Mouse (Mus musculus): ENCODE results near the gene Naa10. TPM values are rescaled to one million over a fixed set of nuclear protein-coding genes. Genes with fewer than 3 reads are reported as not detected.

The Naa10 gene
- polyA plus RNA-seq, 1 experiment from 2014 or later, result 115 TPM

- peak overlapping the region; percentile 40 for H3K4me2 ChIP-seq (replicated peaks)
- H3K36me3 ChIP-seq, result peaks cover 8% of the 10 kb centered on the region; the same call in 1 of the 2 replicates
- ATAC-seq (ENCODE audit: insufficient number of reproducible peaks, low FRiP score, low TSS enrichment, low read depth), result peak; percentile 97
- H3K4me1 ChIP-seq, result no peaks in the 10 kb centered on the region
- H3K27me3 ChIP-seq, result no peaks in the 10 kb centered on the region
- no peak overlapping the region for H3K9ac ChIP-seq
- peak overlapping the region; percentile 28 for H3K4me3 ChIP-seq (replicated peaks)
- H3K27ac ChIP-seq (replicated peaks), result peak overlapping the region; percentile 74
- H3K9me3 ChIP-seq (replicated peaks), result no peaks in the 10 kb centered on the region
- 25% methylated on average over 31 of the region's 31 CpGs for WGBS
These were observed 6.7 kb downstream of the Naa10 start for GRCm38 (mm10) chrX:73914827-73915703.

GRCm38 (mm10) chrX:73911588-73911987 is 10.2 kb downstream of the Naa10 start:
- Histone ChIP-seq H3K9ac (no peak overlapping the region), H3K27ac (replicated peaks) (no peak overlapping the region), H3K36me3 (no peaks in the 10 kb centered on the region), H3K4me2 (replicated peaks) (no peak overlapping the region), H3K4me3 (replicated peaks) (no peak overlapping the region), H3K4me1 (no peaks in the 10 kb centered on the region), H3K9me3 (replicated peaks) (no peaks in the 10 kb centered on the region), H3K27me3 (no peaks in the 10 kb centered on the region)
- no peak for ATAC-seq (ENCODE audit: insufficient number of reproducible peaks, low FRiP score, low TSS enrichment, low read depth)
- WGBS, result 75% methylated on average over 2 of the region's 2 CpGs

- Histone ChIP-seq H3K4me2 (replicated peaks) (peak overlapping the region; percentile 40), H3K9ac (no peak overlapping the region), H3K4me3 (replicated peaks) (peak overlapping the region; percentile 22; the same call in 1 of the 2 replicates), H3K27me3 (no peaks in the 10 kb centered on the region), H3K4me1 (no peaks in the 10 kb centered on the region), H3K27ac (replicated peaks) (no peak overlapping the region), H3K36me3 (no peaks in the 10 kb centered on the region), H3K9me3 (replicated peaks) (no peaks in the 10 kb centered on the region)
- 19% methylated on average over 23 of the region's 26 CpGs for WGBS
- ATAC-seq (ENCODE audit: insufficient number of reproducible peaks, low FRiP score, low TSS enrichment, low read depth), result no peak
These were observed 10.6 kb downstream of the Naa10 start for GRCm38 (mm10) chrX:73911156-73911555.

- ATAC-seq (ENCODE audit: insufficient number of reproducible peaks, low FRiP score, low TSS enrichment, low read depth), result no peak
- Histone ChIP-seq H3K4me3 (replicated peaks) (no peak overlapping the region), H3K9ac (no peak overlapping the region), H3K27ac (replicated peaks) (no peak overlapping the region), H3K27me3 (no peaks in the 10 kb centered on the region), H3K4me1 (no peaks in the 10 kb centered on the region), H3K36me3 (no peaks in the 10 kb centered on the region), H3K4me2 (replicated peaks) (no peak overlapping the region), H3K9me3 (replicated peaks) (no peaks in the 10 kb centered on the region)
These were observed 11.3 kb downstream of the Naa10 start for GRCm38 (mm10) chrX:73910451-73910850.

GRCm38 (mm10) chrX:73910049-73910448 is 11.7 kb downstream of the Naa10 start:
- H3K9ac ChIP-seq, result no peak overlapping the region
- no peaks in the 10 kb centered on the region for H3K9me3 ChIP-seq (replicated peaks)
- no peak overlapping the region for H3K27ac ChIP-seq (replicated peaks)
- H3K36me3 ChIP-seq, result no peaks in the 10 kb centered on the region
- no peaks in the 10 kb centered on the region for H3K27me3 ChIP-seq
- ATAC-seq (ENCODE audit: insufficient number of reproducible peaks, low FRiP score, low TSS enrichment, low read depth), result no peak
- no peak overlapping the region for H3K4me3 ChIP-seq (replicated peaks)
- no peak overlapping the region for H3K4me2 ChIP-seq (replicated peaks)
- 75% methylated on average over 1 of the region's 1 CpGs for WGBS
- H3K4me1 ChIP-seq, result no peaks in the 10 kb centered on the region

- Histone ChIP-seq H3K9ac (no peak overlapping the region), H3K36me3 (no peaks in the 10 kb centered on the region), H3K4me3 (replicated peaks) (no peak overlapping the region), H3K27ac (replicated peaks) (no peak overlapping the region), H3K4me2 (replicated peaks) (no peak overlapping the region), H3K27me3 (no peaks in the 10 kb centered on the region), H3K9me3 (replicated peaks) (no peaks in the 10 kb centered on the region), H3K4me1 (no peaks in the 10 kb centered on the region)
- 63% methylated on average over 3 of the region's 3 CpGs for WGBS
- no peak for ATAC-seq (ENCODE audit: insufficient number of reproducible peaks, low FRiP score, low TSS enrichment, low read depth)
These were observed 23.8 kb downstream of the Naa10 start for GRCm38 (mm10) chrX:73897959-73898358.

- 17% methylated on average over 2 of the region's 2 CpGs for WGBS
- ATAC-seq (ENCODE audit: insufficient number of reproducible peaks, low FRiP score, low TSS enrichment, low read depth), result no peak
- H3K9me3 ChIP-seq (replicated peaks), result no peaks in the 10 kb centered on the region
- H3K36me3 ChIP-seq, result no peaks in the 10 kb centered on the region
- H3K9ac ChIP-seq, result no peak within 1 kb of the TSS
- no peak within 1 kb of the TSS for H3K4me3 ChIP-seq (replicated peaks)
- H3K27ac ChIP-seq (replicated peaks), result no peak within 1 kb of the TSS
- H3K4me1 ChIP-seq, result no peaks in the 10 kb centered on the region
- H3K4me2 ChIP-seq (replicated peaks), result no peak within 1 kb of the TSS
- no peaks in the 10 kb centered on the region for H3K27me3 ChIP-seq
These were observed 26.0 kb downstream of the Naa10 start, which contains the start of gene L1cam for GRCm38 (mm10) chrX:73895719-73896118. Gene L1cam, minus strand, starts transcription at chrX:73896105.

GRCm38 (mm10) chrX:73892833-73893232 is 28.9 kb downstream of the Naa10 start:
- Histone ChIP-seq H3K9ac (no peak overlapping the region), H3K9me3 (replicated peaks) (no peaks in the 10 kb centered on the region), H3K27me3 (no peaks in the 10 kb centered on the region), H3K4me3 (replicated peaks) (no peak overlapping the region), H3K4me2 (replicated peaks) (no peak overlapping the region), H3K36me3 (no peaks in the 10 kb centered on the region), H3K27ac (replicated peaks) (no peak overlapping the region), H3K4me1 (no peaks in the 10 kb centered on the region)
- 90% methylated on average over 14 of the region's 14 CpGs for WGBS
- no peak for ATAC-seq (ENCODE audit: insufficient number of reproducible peaks, low FRiP score, low TSS enrichment, low read depth)

- H3K9me3 ChIP-seq (replicated peaks), result no peaks in the 10 kb centered on the region
- WGBS, result 58% methylated on average over 6 of the region's 6 CpGs
- H3K4me3 ChIP-seq (replicated peaks), result no peak within 1 kb of the TSS
- H3K4me1 ChIP-seq, result no peaks in the 10 kb centered on the region
- no peak within 1 kb of the TSS for H3K27ac ChIP-seq (replicated peaks)
- H3K4me2 ChIP-seq (replicated peaks), result no peak within 1 kb of the TSS
- H3K36me3 ChIP-seq, result no peaks in the 10 kb centered on the region
- no peak within 1 kb of the TSS for H3K9ac ChIP-seq
- no peaks in the 10 kb centered on the region for H3K27me3 ChIP-seq
- no peak for ATAC-seq (ENCODE audit: insufficient number of reproducible peaks, low FRiP score, low TSS enrichment, low read depth)
These were observed 30.1 kb downstream of the Naa10 start, which contains the start of gene Avpr2 for GRCm38 (mm10) chrX:73891551-73892152. Gene Avpr2, plus strand, starts transcription at chrX:73892102.

GRCm38 (mm10) chrX:73881463-73881862 is 40.3 kb downstream of the Naa10 start:
- Histone ChIP-seq H3K27me3 (peaks cover 14% of the 10 kb centered on the region), H3K36me3 (no peaks in the 10 kb centered on the region), H3K4me3 (replicated peaks) (no peak overlapping the region), H3K9me3 (replicated peaks) (no peaks in the 10 kb centered on the region), H3K4me2 (replicated peaks) (peak overlapping the region; percentile 68), H3K27ac (replicated peaks) (no peak overlapping the region), H3K4me1 (peaks cover 6% of the 10 kb centered on the region; the same call in 1 of the 2 replicates), H3K9ac (no peak overlapping the region)
- WGBS, result 33% methylated on average over 6 of the region's 6 CpGs
- no peak for ATAC-seq (ENCODE audit: insufficient number of reproducible peaks, low FRiP score, low TSS enrichment, low read depth)

- Histone ChIP-seq H3K4me3 (replicated peaks) (peak overlapping the region; percentile 44), H3K27me3 (peaks cover 14% of the 10 kb centered on the region), H3K9me3 (replicated peaks) (no peaks in the 10 kb centered on the region), H3K4me2 (replicated peaks) (peak overlapping the region; percentile 68), H3K9ac (no peak overlapping the region), H3K27ac (replicated peaks) (no peak overlapping the region), H3K36me3 (no peaks in the 10 kb centered on the region), H3K4me1 (peaks cover 6% of the 10 kb centered on the region; the same call in 1 of the 2 replicates)
- WGBS, result 27% methylated on average over 16 of the region's 16 CpGs
- no peak for ATAC-seq (ENCODE audit: insufficient number of reproducible peaks, low FRiP score, low TSS enrichment, low read depth)
These were observed 40.7 kb downstream of the Naa10 start for GRCm38 (mm10) chrX:73881036-73881427.

Measured in embryonic facial prominence, embryonic 15.5 days (tissue).